Mouse (Mus musculus) bone marrow, adult 2 months (tissue): ENCODE results near the gene Nop9.

ENCODE experiments used
- CTCF ChIP-seq: fragments of 200-500 bp; IDR thresholded peaks from 2 replicates; pipeline ENCODE4 v1.5.1; 2011; ENCODE audit warnings: low read length, control low read depth; ENCODE audit not compliant: control insufficient read depth, insufficient read depth
- POLR2A ChIP-seq: fragments of 200-500 bp; IDR thresholded peaks from 2 replicates; pipeline ENCODE4 v1.6.1; 2011; ENCODE audit warnings: low read depth, mild to moderate bottlenecking, control low read depth, low read length, borderline replicate concordance; ENCODE audit not compliant: control insufficient read depth

DNA sequence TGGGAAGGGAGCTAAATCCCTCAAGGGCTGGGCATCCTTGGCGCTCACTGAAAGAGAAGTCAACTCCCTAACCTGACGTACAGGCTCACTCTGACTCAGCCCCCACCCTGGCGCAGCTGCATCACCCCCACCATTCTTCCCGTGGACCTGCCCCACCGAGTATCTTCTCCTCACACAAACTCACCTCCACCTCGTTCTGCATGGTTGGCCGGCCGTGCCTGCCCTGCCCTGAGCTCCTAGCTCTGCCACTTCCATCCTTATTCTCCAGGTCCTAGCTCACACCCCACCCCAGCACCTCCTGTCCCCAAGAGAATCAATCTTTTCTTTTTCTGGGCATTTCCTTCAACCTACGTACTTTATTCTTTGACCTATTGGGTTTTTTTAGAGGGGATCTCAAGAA lies 44.4 kb upstream of the Nop9 start:
- TF ChIP-seq POLR2A (no peak), CTCF (no peak)
